Mouse (Mus musculus) myocyte (in vitro differentiated cells): ENCODE measurements around the gene Arr3. TPM values are rescaled to one million over a fixed set of nuclear protein-coding genes. Genes with fewer than 3 reads are reported as not detected.
A peak's percentile ranks its signal among the peaks of the same experiment; 100 is the strongest.

Source experiments
- H3K27me3 ChIP-seq: one replicate; pipeline ENCODE4 v1.6.1; 2011; ENCODE audit not compliant: control insufficient read depth, insufficient read depth, insufficient read length
- H3K36me3 ChIP-seq: one replicate; pipeline ENCODE4 v1.6.1; 2011; ENCODE audit not compliant: control insufficient read depth, insufficient read depth
- H3K4me2 ChIP-seq: one replicate; pipeline ENCODE4 v1.6.1; 2011; ENCODE audit warnings: low read depth, control low read depth
- H3K4me3 ChIP-seq: one replicate; pipeline ENCODE4 v1.5.1; 2011; ENCODE audit warnings: mild to moderate bottlenecking, control low read depth, moderate library complexity
- H3K79me2 ChIP-seq: one replicate; pipeline ENCODE4 v1.6.1; 2011; ENCODE audit not compliant: control insufficient read depth, insufficient read depth
- H3ac ChIP-seq: one replicate; pipeline ENCODE4 v1.6.1; 2011; ENCODE audit not compliant: control insufficient read depth, insufficient read length
- CEBPB ChIP-seq: IDR thresholded peaks from 2 replicates; pipeline ENCODE4 v1.6.1; 2011; ENCODE audit warnings: mild to moderate bottlenecking, moderate library complexity; ENCODE audit not compliant: poor library complexity, insufficient read depth, severe bottlenecking
- E2F4 ChIP-seq: IDR thresholded peaks from one replicate; pipeline ENCODE4 v1.6.1; 2011; ENCODE audit warnings: mild to moderate bottlenecking, control low read depth, moderate library complexity; ENCODE audit not compliant: insufficient read depth
- MAX ChIP-seq: IDR thresholded peaks from one replicate; pipeline ENCODE4 v1.6.1; 2011; ENCODE audit warnings: low read depth, mild to moderate bottlenecking, control low read depth
- MYOD1 ChIP-seq, 3 experiments: IDR thresholded peaks; one replicate each; pipeline ENCODE4 v1.6.1; 2011; ENCODE audit warnings: control low read depth in 2 of 3, low read depth in 2 of 3, mild to moderate bottlenecking in 2 of 3, moderate library complexity in 1 of 3; ENCODE audit not compliant: insufficient read length in 2 of 3, control insufficient read depth in 1 of 3
- MYOG ChIP-seq, 3 experiments: IDR thresholded peaks; one replicate each; pipeline ENCODE4 v1.6.1; 2011; ENCODE audit warnings: control low read depth in 2 of 3, low read depth in 2 of 3, mild to moderate bottlenecking in 2 of 3; ENCODE audit not compliant: insufficient read length in 2 of 3, control insufficient read depth in 1 of 3, insufficient read depth in 1 of 3
- POLR2A ChIP-seq: IDR thresholded peaks from one replicate; pipeline ENCODE4 v1.6.1; 2011; ENCODE audit warnings: low read depth, mild to moderate bottlenecking, control low read depth, moderate library complexity; ENCODE audit not compliant: insufficient read length
- POLR2AphosphoS2 ChIP-seq: IDR thresholded peaks from one replicate; pipeline ENCODE4 v1.6.1; 2011; ENCODE audit warnings: low read depth, control low read depth; ENCODE audit not compliant: insufficient read length
- REST ChIP-seq: IDR thresholded peaks from one replicate; pipeline ENCODE4 v1.6.1; 2011; ENCODE audit warnings: mild to moderate bottlenecking, control low read depth, moderate library complexity; ENCODE audit not compliant: insufficient read depth, insufficient read length
- SRF ChIP-seq: IDR thresholded peaks from one replicate; pipeline ENCODE4 v1.6.1; 2011; ENCODE audit warnings: low read depth; ENCODE audit not compliant: control insufficient read depth, insufficient read length
- TCF12 ChIP-seq: IDR thresholded peaks from one replicate; pipeline ENCODE4 v1.6.1; 2011; ENCODE audit warnings: mild to moderate bottlenecking, control low read depth; ENCODE audit not compliant: poor library complexity, insufficient read depth, severe bottlenecking
- TCF3 ChIP-seq: IDR thresholded peaks from one replicate; pipeline ENCODE4 v1.6.1; 2011; ENCODE audit warnings: low read depth, control low read depth; ENCODE audit not compliant: insufficient read length
- USF1 ChIP-seq: IDR thresholded peaks from one replicate; pipeline ENCODE4 v1.6.1; 2011; ENCODE audit warnings: low read depth, mild to moderate bottlenecking, control low read depth, moderate library complexity
- polyA plus RNA-seq: library from polyadenylated mRNA; unstranded; fragments of >200 nt; fragmentation: generic; extraction: Trizol; gene quantifications from one replicate; pipeline ENCODE4 v1.2.1, GENCODE M21; 2012; ENCODE audit warnings: missing spikeins

Arr3 gene
- polyA plus RNA-seq, 1 experiment, result not detected

DNA sequence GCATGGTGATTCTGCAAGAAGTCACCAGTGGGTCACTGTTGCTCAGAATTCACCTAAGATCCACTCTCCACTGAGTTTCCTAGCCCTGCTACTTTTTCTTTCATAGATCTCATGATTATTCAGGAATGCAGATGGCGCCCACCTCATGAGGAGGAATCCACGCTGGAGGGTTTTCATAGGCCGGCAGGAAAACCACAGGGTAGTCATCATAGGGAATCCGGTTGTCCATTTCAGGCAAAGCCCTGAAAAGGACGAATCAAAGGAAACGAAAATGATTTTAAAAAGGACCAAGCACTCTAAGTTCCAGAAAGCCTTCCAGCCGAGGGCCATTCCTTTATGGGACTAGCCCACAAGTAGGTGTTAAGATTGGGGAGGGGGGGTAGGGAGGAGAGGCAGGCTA is 19.8 kb downstream of the Arr3 start:
- Histone ChIP-seq H3K4me2 (peak overlapping the region; percentile 56), H3K79me2 (peaks cover 43% of the 10 kb centered on the region), H3K27me3 (no peaks in the 10 kb centered on the region), H3ac (peak overlapping the region; percentile 70), H3K4me3 (peak overlapping the region; percentile 70), H3K36me3 (no peaks in the 10 kb centered on the region)
- TF ChIP-seq SRF, result no peak
- TF ChIP-seq TCF12, result no peak
- TF ChIP-seq CEBPB, result no peak
- no peak for TF ChIP-seq E2F4
- TF ChIP-seq POLR2AphosphoS2, result no peak
- TF ChIP-seq MYOG (IDR thresholded peaks at IDR 0.05; ENCODE audit: control insufficient read depth in 1 of 3, insufficient read depth in 1 of 3, insufficient read length in 2 of 3, low read depth in 2 of 3), result no peak
- TF ChIP-seq TCF3, result no peak
- no peak for TF ChIP-seq MYOD1 (IDR thresholded peaks at IDR 0.05; ENCODE audit: control insufficient read depth in 1 of 3, insufficient read length in 2 of 3, low read depth in 2 of 3)
- TF ChIP-seq USF1, result no peak
- TF ChIP-seq REST, result no peak
- TF ChIP-seq POLR2A, result no peak
- no peak for TF ChIP-seq MAX

DNA sequence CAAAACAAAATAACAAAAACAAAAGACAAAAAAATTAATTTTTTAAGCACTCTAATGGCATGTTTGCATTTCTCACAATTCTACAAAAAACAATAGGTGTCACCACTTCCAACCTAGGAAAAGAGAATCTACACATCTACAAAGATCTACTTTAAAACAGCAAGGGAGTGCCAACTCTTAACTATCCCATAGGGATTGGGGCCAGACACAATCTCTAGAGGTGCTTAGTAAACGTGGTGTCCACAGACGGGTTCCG is 20.2 kb downstream of the Arr3 start, which contains the start of gene Kif4:
TSS of gene Kif4 (plus strand) at position 192 of the 256 bp plus-strand sequence.
- TF ChIP-seq MYOD1 (IDR thresholded peaks at IDR 0.05; ENCODE audit: control insufficient read depth in 1 of 3, insufficient read length in 2 of 3, low read depth in 2 of 3), result no peak
- no peak for TF ChIP-seq POLR2AphosphoS2
- TF ChIP-seq TCF3, result no peak
- no peak for TF ChIP-seq E2F4
- no peak for TF ChIP-seq REST
- TF ChIP-seq MYOG (IDR thresholded peaks at IDR 0.05; ENCODE audit: control insufficient read depth in 1 of 3, insufficient read depth in 1 of 3, insufficient read length in 2 of 3, low read depth in 2 of 3), result no peak
- no peak for TF ChIP-seq POLR2A
- TF ChIP-seq MAX, result no peak
- no peak for TF ChIP-seq USF1
- TF ChIP-seq TCF12, result no peak
- no peak for TF ChIP-seq SRF
- TF ChIP-seq CEBPB, result no peak
- Histone ChIP-seq H3K36me3 (no peaks in the 10 kb centered on the region), H3K4me2 (peak within 1 kb of the TSS; percentile 56), H3ac (peak within 1 kb of the TSS; percentile 70), H3K27me3 (no peaks in the 10 kb centered on the region), H3K4me3 (peak within 1 kb of the TSS; percentile 70), H3K79me2 (peaks cover 43% of the 10 kb centered on the region)

DNA sequence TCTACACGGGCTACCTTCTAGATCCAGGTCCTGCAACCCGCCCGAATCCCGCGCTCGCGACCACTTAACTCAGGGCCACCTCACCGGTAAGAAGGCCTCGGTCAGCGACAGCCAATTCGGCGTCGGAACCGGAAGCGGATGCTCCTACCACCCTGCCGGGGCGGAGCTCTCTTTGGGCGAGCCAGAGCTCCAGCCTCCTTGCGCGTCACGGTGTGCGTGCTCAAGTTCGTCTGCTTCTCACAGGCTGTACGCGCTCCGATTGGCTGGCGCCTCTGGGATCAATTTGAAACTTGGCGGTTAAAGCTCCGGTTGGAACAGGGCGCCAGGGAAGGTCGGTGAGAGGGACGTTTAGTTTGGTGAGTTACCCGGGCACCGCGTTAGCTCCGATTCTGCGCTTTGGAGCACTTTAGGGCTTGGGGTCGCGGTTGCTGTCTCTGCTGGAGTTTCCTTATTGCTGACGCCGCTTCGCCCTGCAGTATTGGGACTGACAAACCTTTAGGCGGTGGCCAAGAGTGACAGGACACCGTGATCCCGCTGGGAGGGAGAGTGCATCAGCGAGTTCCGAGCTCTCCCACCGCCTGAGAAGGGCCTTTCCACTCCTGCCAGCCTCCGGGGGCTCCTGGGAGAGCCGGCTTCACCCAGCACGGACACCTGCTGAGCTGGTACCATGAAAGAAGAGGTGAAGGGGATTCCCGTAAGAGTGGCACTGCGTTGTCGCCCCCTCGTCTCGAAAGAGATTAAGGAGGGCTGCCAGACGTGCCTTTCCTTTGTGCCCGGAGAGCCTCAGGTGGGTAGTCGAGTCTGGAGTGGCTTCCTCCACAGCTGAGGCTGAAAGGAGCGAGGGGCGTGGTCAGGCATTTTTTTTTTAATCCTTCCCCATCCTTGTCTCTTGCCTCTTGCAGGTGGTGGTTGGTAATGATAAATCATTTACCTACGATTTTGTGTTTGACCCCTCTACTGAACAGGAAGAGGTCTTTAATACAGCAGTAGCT is 20.8 kb downstream of the Arr3 start, which contains the start of gene Pdzd11:
TSS of gene Pdzd11 (minus strand) at position 767 of the 992 bp plus-strand sequence.
- Histone ChIP-seq H3K79me2 (peaks cover 44% of the 10 kb centered on the region), H3ac (peak within 1 kb of the TSS; percentile 70), H3K36me3 (no peaks in the 10 kb centered on the region), H3K27me3 (no peaks in the 10 kb centered on the region), H3K4me3 (peak within 1 kb of the TSS; percentile 70), H3K4me2 (peak within 1 kb of the TSS; percentile 56)
- TF ChIP-seq MYOG (IDR thresholded peaks at IDR 0.05; ENCODE audit: control insufficient read depth in 1 of 3, insufficient read depth in 1 of 3, insufficient read length in 2 of 3, low read depth in 2 of 3) (no peak), POLR2A (peak; percentile 86), MYOD1 (IDR thresholded peaks at IDR 0.05; ENCODE audit: control insufficient read depth in 1 of 3, insufficient read length in 2 of 3, low read depth in 2 of 3) (no peak), TCF12 (no peak), REST (no peak), MAX (no peak), USF1 (no peak), TCF3 (no peak), E2F4 (peak; percentile 90), SRF (no peak), CEBPB (no peak), POLR2AphosphoS2 (peak; percentile 81)

DNA sequence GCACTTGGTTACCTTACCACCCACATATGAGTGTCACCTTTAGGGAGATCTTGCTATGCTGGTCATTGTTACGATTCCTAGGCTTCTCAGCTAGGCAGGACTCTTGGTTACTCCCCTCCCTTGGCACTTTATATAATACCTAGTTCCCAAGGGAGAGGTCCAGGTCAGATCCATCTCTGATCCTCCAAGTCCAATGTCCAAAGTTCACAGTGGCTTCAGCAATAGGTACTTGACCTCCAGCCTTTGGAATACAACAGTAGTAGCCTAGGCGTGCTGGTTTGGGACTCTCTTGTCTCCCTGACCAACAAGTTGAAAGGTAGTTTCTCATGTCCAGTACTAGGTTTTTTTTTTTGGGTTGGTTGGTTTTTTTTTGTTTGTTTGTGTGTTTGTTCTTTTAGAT is 23.8 kb downstream of the Arr3 start:
- peaks cover 52% of the 10 kb centered on the region for H3K79me2 ChIP-seq
- H3K4me2 ChIP-seq, result no peak overlapping the region
- no peak overlapping the region for H3K4me3 ChIP-seq
- TF ChIP-seq POLR2AphosphoS2 (no peak), CEBPB (no peak), TCF3 (no peak), USF1 (no peak), MYOD1 (IDR thresholded peaks at IDR 0.05; ENCODE audit: control insufficient read depth in 1 of 3, insufficient read length in 2 of 3, low read depth in 2 of 3) (no peak), E2F4 (no peak), POLR2A (no peak), TCF12 (no peak), REST (no peak), SRF (no peak), MAX (no peak), MYOG (IDR thresholded peaks at IDR 0.05; ENCODE audit: control insufficient read depth in 1 of 3, insufficient read depth in 1 of 3, insufficient read length in 2 of 3, low read depth in 2 of 3) (no peak)
- no peaks in the 10 kb centered on the region for H3K27me3 ChIP-seq
- no peaks in the 10 kb centered on the region for H3K36me3 ChIP-seq
- H3ac ChIP-seq, result no peak overlapping the region
